Mouse (Mus musculus) heart, embryonic 11.5 days (tissue): ENCODE measurements at regions not wholly inside any gene's neighbourhood (a gene's known extent, or its start where the extent isn't known, plus 50 kb on each side); places are given as distances from the start of the nearest gene placed in this dataset.
A peak's percentile ranks its signal among the peaks of the same experiment; 100 is the strongest.

Experiments
- ATAC-seq: fragments of 200-750 bp; cut with Nextera tagmentation; replicated peaks from 2 replicates; pipeline ENCODE4 v1.8.0; 2017; ENCODE audit warnings: moderate library complexity; ENCODE audit not compliant: insufficient number of reproducible peaks, low FRiP score, low TSS enrichment
- H3K27ac ChIP-seq: fragments of 300-500 bp; sonication (generic); 2 replicates; pipeline ENCODE4 v1.5.1; 2014; ENCODE audit warnings: mild to moderate bottlenecking, low read depth, low read length
- H3K27me3 ChIP-seq: fragments of 300-500 bp; sonication (generic); 2 replicates; pipeline ENCODE4 v1.6.1; 2014; ENCODE audit warnings: mild to moderate bottlenecking, low read length, mixed read lengths; ENCODE audit not compliant: control insufficient read depth, insufficient read depth
- H3K36me3 ChIP-seq: fragments of 300-500 bp; sonication (generic); 2 replicates; pipeline ENCODE4 v1.6.1; 2014; ENCODE audit warnings: mild to moderate bottlenecking, low read length, moderate library complexity, mixed read lengths; ENCODE audit not compliant: control insufficient read depth, insufficient read depth
- H3K4me1 ChIP-seq: fragments of 300-500 bp; sonication (generic); 2 replicates; pipeline ENCODE4 v1.6.1; 2014; ENCODE audit warnings: low read length; ENCODE audit not compliant: control insufficient read depth, insufficient read depth
- H3K4me2 ChIP-seq: fragments of 300-500 bp; sonication (generic); 2 replicates; pipeline ENCODE4 v1.6.1; 2014; ENCODE audit warnings: mild to moderate bottlenecking, moderate library complexity
- H3K4me3 ChIP-seq: fragments of 300-500 bp; sonication (generic); 2 replicates; pipeline ENCODE4 v1.5.1; 2014; ENCODE audit warnings: low read depth, low read length
- H3K9ac ChIP-seq: fragments of 300-500 bp; sonication (generic); 2 replicates; pipeline ENCODE4 v1.6.1; 2014; ENCODE audit warnings: mild to moderate bottlenecking, low read depth, low read length, moderate library complexity
- H3K9me3 ChIP-seq: fragments of 300-500 bp; sonication (generic); replicated peaks from 2 replicates; pipeline ENCODE4 v1.6.1; 2016; ENCODE audit warnings: low read length; ENCODE audit not compliant: control insufficient read depth
- WGBS: fragments of 180-500 bp; shearing (Covaris S2); extraction: QIAGEN DNeasy Blood & Tissue Kit; methylation state at CpG from one replicate; pipeline ENCODE4 v1.1.7; 2014; ENCODE audit not compliant: insufficient replicate concordance; 5-methylcytosine and 5-hydroxymethylcytosine counted together

GRCm38 (mm10) chr5:64600811-64601210 is 202.4 kb upstream of the Klf3 start:
- Histone ChIP-seq H3K4me2 (peak overlapping the region; percentile 63), H3K9me3 (no peaks in the 10 kb centered on the region), H3K27ac (peak overlapping the region; percentile 70), H3K4me3 (no peak overlapping the region), H3K27me3 (no peaks in the 10 kb centered on the region), H3K9ac (no peak overlapping the region), H3K4me1 (peaks cover 39% of the 10 kb centered on the region), H3K36me3 (no peaks in the 10 kb centered on the region)
- WGBS = 25% methylated on average over 2 of the region's 2 CpGs
- ATAC-seq = no peak

GRCm38 (mm10) chr5:64601285-64601684 is 201.9 kb upstream of the Klf3 start:
- Histone ChIP-seq H3K4me3 (no peak overlapping the region), H3K4me2 (no peak overlapping the region), H3K27ac (no peak overlapping the region), H3K27me3 (no peaks in the 10 kb centered on the region), H3K4me1 (peaks cover 36% of the 10 kb centered on the region), H3K9ac (no peak overlapping the region; the same call in 1 of the 2 replicates), H3K36me3 (no peaks in the 10 kb centered on the region), H3K9me3 (no peaks in the 10 kb centered on the region)
- WGBS = 15% methylated on average over 8 of the region's 8 CpGs
- ATAC-seq = no peak

GRCm38 (mm10) chr5:64601832-64602231 is 201.4 kb upstream of the Klf3 start:
- H3K4me3 ChIP-seq = no peak overlapping the region
- H3K9ac ChIP-seq = no peak overlapping the region; the same call in 1 of the 2 replicates
- H3K27me3 ChIP-seq = no peaks in the 10 kb centered on the region
- peaks cover 35% of the 10 kb centered on the region for H3K4me1 ChIP-seq
- no peaks in the 10 kb centered on the region for H3K36me3 ChIP-seq
- 70% methylated on average over 5 of the region's 5 CpGs for WGBS
- H3K27ac ChIP-seq = no peak overlapping the region
- no peak overlapping the region for H3K4me2 ChIP-seq
- no peak for ATAC-seq
- H3K9me3 ChIP-seq = no peaks in the 10 kb centered on the region

GRCm38 (mm10) chr5:64602356-64602936 is 200.7 kb upstream of the Klf3 start:
- no peak overlapping the region for H3K4me2 ChIP-seq
- H3K27me3 ChIP-seq = no peaks in the 10 kb centered on the region
- no peaks in the 10 kb centered on the region for H3K9me3 ChIP-seq
- no peak overlapping the region for H3K4me3 ChIP-seq
- H3K9ac ChIP-seq = no peak overlapping the region
- 86% methylated on average over 8 of the region's 8 CpGs for WGBS
- H3K36me3 ChIP-seq = no peaks in the 10 kb centered on the region
- no peak for ATAC-seq
- H3K4me1 ChIP-seq = peaks cover 35% of the 10 kb centered on the region
- H3K27ac ChIP-seq = no peak overlapping the region

- WGBS = 71% methylated on average over 11 of the region's 11 CpGs
- ATAC-seq = no peak
- no peak overlapping the region for H3K9ac ChIP-seq
- H3K27me3 ChIP-seq = no peaks in the 10 kb centered on the region
- no peak overlapping the region for H3K4me2 ChIP-seq
- no peak overlapping the region for H3K27ac ChIP-seq
- H3K4me1 ChIP-seq = peaks cover 35% of the 10 kb centered on the region
- no peak overlapping the region for H3K4me3 ChIP-seq
- H3K36me3 ChIP-seq = no peaks in the 10 kb centered on the region
- H3K9me3 ChIP-seq = no peaks in the 10 kb centered on the region
These were observed 200.0 kb upstream of the Klf3 start for GRCm38 (mm10) chr5:64602996-64603755.

- no peaks in the 10 kb centered on the region for H3K27me3 ChIP-seq
- H3K9ac ChIP-seq = no peak overlapping the region
- no peaks in the 10 kb centered on the region for H3K36me3 ChIP-seq
- no peak overlapping the region for H3K4me2 ChIP-seq
- H3K9me3 ChIP-seq = no peaks in the 10 kb centered on the region
- peaks cover 28% of the 10 kb centered on the region for H3K4me1 ChIP-seq
- ATAC-seq = no peak
- H3K27ac ChIP-seq = no peak overlapping the region
- H3K4me3 ChIP-seq = no peak overlapping the region
These were observed 198.0 kb upstream of the Klf3 start for GRCm38 (mm10) chr5:64605171-64605570.

GRCm38 (mm10) chr5:64605991-64606390 is 197.2 kb upstream of the Klf3 start:
- no peaks in the 10 kb centered on the region for H3K9me3 ChIP-seq
- H3K4me2 ChIP-seq = no peak overlapping the region
- H3K27me3 ChIP-seq = no peaks in the 10 kb centered on the region
- H3K4me3 ChIP-seq = no peak overlapping the region
- H3K9ac ChIP-seq = no peak overlapping the region
- no peaks in the 10 kb centered on the region for H3K36me3 ChIP-seq
- WGBS = 63% methylated on average over 5 of the region's 5 CpGs
- no peak overlapping the region for H3K27ac ChIP-seq
- no peak for ATAC-seq
- H3K4me1 ChIP-seq = peaks cover 26% of the 10 kb centered on the region

- no peak overlapping the region for H3K4me2 ChIP-seq
- no peak for ATAC-seq
- 73% methylated on average over 3 of the region's 3 CpGs for WGBS
- no peaks in the 10 kb centered on the region for H3K27me3 ChIP-seq
- peak overlapping the region; percentile 41; the same call in 1 of the 2 replicates for H3K27ac ChIP-seq
- H3K9ac ChIP-seq = no peak overlapping the region
- H3K9me3 ChIP-seq = no peaks in the 10 kb centered on the region
- H3K4me1 ChIP-seq = peaks cover 11% of the 10 kb centered on the region
- no peak overlapping the region for H3K4me3 ChIP-seq
- no peaks in the 10 kb centered on the region for H3K36me3 ChIP-seq
These were observed 193.7 kb upstream of the Klf3 start for GRCm38 (mm10) chr5:64609378-64610087.
